In genomic region chr4:123427271-123427899, GRCm38 (mm10) we compare ENCODE assay signal across 13 mouse cellular contexts.
A peak's percentile ranks its signal among the peaks of the same experiment; 100 is the strongest.
DNase-seq lines count a peak whose midpoint lies in the region; ATAC-seq and TF ChIP-seq lines count a peak whose summit lies in the region.
"Had no signal": no experiment of that assay in that cellular context is flagged by ENCODE, and none has a peak within 500 bp of the region (broad histone marks: within the 10 kb centered on the region; RNA-seq: fewer than 3 reads in every experiment).

No protein-coding gene starts in this region.

- no peak for DNase-seq in heart, embryonic 10.5 days (ENCODE audit: low spot score)
- DNase-seq in heart, postnatal 14 days: no peak
- DNase-seq in left cerebral cortex, adult 2 months (ENCODE audit: extremely low spot score in 1 of 2, low spot score in 2 of 2): no peak
- DNase-seq in left cerebral cortex, postnatal 14 days (ENCODE audit: low spot score in 2 of 2): no peak
- DNase-seq in spleen, adult 12 weeks (ENCODE audit: low spot score): no peak
- DNase-seq: cerebellum, adult 9-10 months; kidney, adult 11 months; liver, embryonic 13.5 days; thymus, postnatal 36 days had no signal

- intact Hi-C loops in heart, postnatal 14 days (cut with DNase I): loop anchor here (2.0 kb wide), 1 partner anchor 15 kb away; no protein-coding TSS in a partner anchor
- intact Hi-C loops in left cerebral cortex, adult 2 months (cut with DNase I): no loop called here
- intact Hi-C loops in left cerebral cortex, postnatal 14 days (cut with DNase I): no loop called here

- TF ChIP-seq EP300 in ES-Bruce4 (IDR thresholded peaks at IDR 0.05; ENCODE audit: insufficient read depth, low read depth, low read length): no peak

- H3K4me3 ChIP-seq in heart, embryonic 10.5 days: no peak overlapping the region
- H3K4me3 ChIP-seq in left cerebral cortex, adult 2 months: no peak overlapping the region
- H3K4me3 ChIP-seq in ES-Bruce4 (ENCODE audit: low read depth, low read length): no peak overlapping the region
- no peak overlapping the region for H3K4me3 ChIP-seq in heart, embryonic 13.5 days
- H3K4me3 ChIP-seq in intestine, embryonic 15.5 days (replicated peaks): no peak overlapping the region
- H3K4me3 ChIP-seq: forebrain, embryonic 12.5 days; liver, embryonic 13.5 days had no signal

- H3K4me1 ChIP-seq in heart, embryonic 10.5 days: peaks cover 41% of the 10 kb centered on the region
- H3K4me1 ChIP-seq in ES-Bruce4 (ENCODE audit: control insufficient read depth, insufficient read depth, low read length): no peaks in the 10 kb centered on the region
- H3K4me1 ChIP-seq in heart, embryonic 13.5 days: peaks cover 65% of the 10 kb centered on the region
- H3K4me1 ChIP-seq in intestine, embryonic 15.5 days (replicated peaks): 0 out of 2 replicates have a peak, but pooled peaks cover 4% of the 10 kb centered on the region
- H3K4me1 ChIP-seq: forebrain, embryonic 12.5 days had no signal

- H3K9ac ChIP-seq in ES-Bruce4 (ENCODE audit: low read depth, poor library complexity, severe bottlenecking): no peak overlapping the region
- H3K9ac ChIP-seq in heart, embryonic 13.5 days: 0 out of 2 replicates have a peak overlapping the region, but pooled peaks have one; percentile 44
- H3K9ac ChIP-seq in intestine, embryonic 15.5 days: no peak overlapping the region
- H3K9ac ChIP-seq: forebrain, embryonic 12.5 days; liver, embryonic 13.5 days had no signal

- peaks cover 41% of the 10 kb centered on the region for H3K36me3 ChIP-seq in heart, embryonic 10.5 days
- peaks cover 8% of the 10 kb centered on the region for H3K36me3 ChIP-seq in ES-Bruce4 (ENCODE audit: control insufficient read depth, insufficient read depth, low read length, poor library complexity, severe bottlenecking)
- peaks cover 35% of the 10 kb centered on the region for H3K36me3 ChIP-seq in heart, embryonic 13.5 days
- 0 out of 2 replicates have a peak, but pooled peaks cover 5% of the 10 kb centered on the region for H3K36me3 ChIP-seq in intestine, embryonic 15.5 days

- no peak for ATAC-seq in heart, embryonic 13.5 days (ENCODE audit: extremely low read depth, insufficient number of reproducible peaks, low FRiP score, low TSS enrichment)
- no peak for ATAC-seq in intestine, embryonic 15.5 days

- H3K27me3 ChIP-seq in heart, embryonic 10.5 days (ENCODE audit: insufficient read depth, poor library complexity, severe bottlenecking): no peaks in the 10 kb centered on the region
- no peaks in the 10 kb centered on the region for H3K27me3 ChIP-seq in ES-Bruce4 (ENCODE audit: control insufficient read depth, insufficient read depth, low read length, poor library complexity, severe bottlenecking)
- no peaks in the 10 kb centered on the region for H3K27me3 ChIP-seq in heart, embryonic 13.5 days (replicated peaks)
- no peaks in the 10 kb centered on the region for H3K27me3 ChIP-seq in intestine, embryonic 15.5 days (replicated peaks)
- H3K27me3 ChIP-seq: forebrain, embryonic 12.5 days; liver, embryonic 13.5 days had no signal

- 81% methylated on average over 9 of the region's 9 CpGs for WGBS in heart, embryonic 10.5 days
- WGBS in heart, embryonic 13.5 days: 70% methylated on average over 9 of the region's 9 CpGs
- 77% methylated on average over 9 of the region's 9 CpGs for WGBS in intestine, embryonic 15.5 days

- no peak for TF ChIP-seq CTCF in left cerebral cortex, adult 2 months (IDR thresholded peaks at IDR 0.05)
- TF ChIP-seq CTCF in ES-Bruce4 (IDR thresholded peaks at IDR 0.05; ENCODE audit: low read depth, low read length): no peak

- H3K9me3 ChIP-seq in heart, embryonic 10.5 days: no peaks in the 10 kb centered on the region
- no peaks in the 10 kb centered on the region for H3K9me3 ChIP-seq in ES-Bruce4 (replicated peaks; ENCODE audit: control insufficient read depth, insufficient read depth, low read length, poor library complexity, severe bottlenecking)
- H3K9me3 ChIP-seq in heart, embryonic 13.5 days: no peaks in the 10 kb centered on the region
- H3K9me3 ChIP-seq in intestine, embryonic 15.5 days: no peaks in the 10 kb centered on the region
- H3K9me3 ChIP-seq: forebrain, embryonic 12.5 days; liver, embryonic 13.5 days had no signal

- peak overlapping the region; percentile 26 for H3K4me2 ChIP-seq in heart, embryonic 13.5 days
- H3K4me2 ChIP-seq in intestine, embryonic 15.5 days (replicated peaks): no peak overlapping the region
- H3K4me2 ChIP-seq: forebrain, embryonic 12.5 days; liver, embryonic 13.5 days had no signal

- no peak for TF ChIP-seq POLR2A in ES-Bruce4 (IDR thresholded peaks at IDR 0.05; ENCODE audit: insufficient read depth, low read length)

- H3K27ac ChIP-seq in heart, embryonic 10.5 days: peak overlapping the region; percentile 17; the same call in 1 of the 2 replicates
- H3K27ac ChIP-seq in left cerebral cortex, adult 2 months: peak overlapping the region; percentile 33; the same call in 1 of the 2 replicates
- 0 out of 2 replicates have a peak overlapping the region, but pooled peaks have one; percentile 26 for H3K27ac ChIP-seq in ES-Bruce4 (ENCODE audit: insufficient read depth, low read length)
- H3K27ac ChIP-seq in heart, embryonic 13.5 days (replicated peaks): peak overlapping the region; percentile 84
- H3K27ac ChIP-seq in intestine, embryonic 15.5 days: no peak overlapping the region
- H3K27ac ChIP-seq: forebrain, embryonic 12.5 days; liver, embryonic 13.5 days had no signal
